Comparison of ENCODE assay signal across 8 mouse cellular contexts in genomic region chr11:88613771-88614526, GRCm38 (mm10).
A peak's percentile ranks its signal among the peaks of the same experiment; 100 is the strongest.
DNase-seq lines count a peak whose midpoint lies in the region; ATAC-seq and TF ChIP-seq lines count a peak whose summit lies in the region.

No protein-coding gene starts in this region.

- H3K4me2 ChIP-seq in forebrain, postnatal 0 days (ENCODE audit: low read depth) = no peak overlapping the region
- H3K4me2 ChIP-seq in hindbrain, embryonic 15.5 days = no peak overlapping the region
- H3K4me2 ChIP-seq in lung, embryonic 16.5 days (ENCODE audit: low read depth, low read length) = peak overlapping the region; percentile 16; the same call in 1 of the 2 replicates

- no peaks in the 10 kb centered on the region for H3K27me3 ChIP-seq in forebrain, embryonic 10.5 days (ENCODE audit: poor library complexity, severe bottlenecking)
- H3K27me3 ChIP-seq in forebrain, postnatal 0 days (ENCODE audit: insufficient read depth, low read length) = no peaks in the 10 kb centered on the region
- no peaks in the 10 kb centered on the region for H3K27me3 ChIP-seq in hindbrain, embryonic 15.5 days
- H3K27me3 ChIP-seq in lung, embryonic 16.5 days (ENCODE audit: control insufficient read depth, insufficient read depth, low read depth, low read length) = no peaks in the 10 kb centered on the region

- no peak overlapping the region for H3K4me3 ChIP-seq in forebrain, embryonic 10.5 days
- H3K4me3 ChIP-seq in forebrain, postnatal 0 days (ENCODE audit: low read depth, low read length) = no peak overlapping the region
- no peak overlapping the region for H3K4me3 ChIP-seq in hindbrain, embryonic 15.5 days
- no peak overlapping the region for H3K4me3 ChIP-seq in lung, embryonic 16.5 days (ENCODE audit: low read length)

- no peak for TF ChIP-seq CTCF in forebrain, postnatal 0 days (IDR thresholded peaks at IDR 0.05; ENCODE audit: low read depth)

- DNase-seq in forebrain, embryonic 10.5 days (ENCODE audit: extremely low spot score, low spot score) = no peak
- DNase-seq in forebrain, postnatal 0 days = no peak
- DNase-seq in spleen, adult 18-20 months = peak; percentile 72 to 75
- no peak for DNase-seq in left cerebral cortex, postnatal 10 days (ENCODE audit: extremely low spot score in 1 of 2, low spot score in 2 of 2)
- DNase-seq in embryo, embryonic 10 days (ENCODE audit: low spot score) = no peak

- H3K27ac ChIP-seq in forebrain, embryonic 10.5 days = peak overlapping the region; percentile 68
- H3K27ac ChIP-seq in forebrain, postnatal 0 days (ENCODE audit: low read depth, low read length) = no peak overlapping the region
- H3K27ac ChIP-seq in hindbrain, embryonic 15.5 days (replicated peaks) = 0 out of 2 replicates have a peak overlapping the region, but pooled peaks have one; percentile 4
- peak overlapping the region; percentile 85 for H3K27ac ChIP-seq in lung, embryonic 16.5 days (ENCODE audit: low read length)

- 87% methylated on average over 11 of the region's 11 CpGs for WGBS in forebrain, embryonic 10.5 days
- 53% methylated on average over 11 of the region's 11 CpGs for WGBS in forebrain, postnatal 0 days
- WGBS in hindbrain, embryonic 15.5 days = 80% methylated on average over 11 of the region's 11 CpGs
- 23% methylated on average over 11 of the region's 11 CpGs for WGBS in lung, embryonic 16.5 days

- no peak overlapping the region for H3K9ac ChIP-seq in forebrain, postnatal 0 days
- no peak overlapping the region for H3K9ac ChIP-seq in hindbrain, embryonic 15.5 days
- H3K9ac ChIP-seq in lung, embryonic 16.5 days (ENCODE audit: low read length) = peak overlapping the region; percentile 44; the same call in 1 of the 2 replicates

- no peak for ATAC-seq in forebrain, postnatal 0 days
- peak; percentile 77 for ATAC-seq in common myeloid progenitor, adult 5-6 weeks (replicated peaks; ENCODE audit: low read depth, poor library complexity, severe bottlenecking)
- no peak for ATAC-seq in hindbrain, embryonic 15.5 days (ENCODE audit: low FRiP score, low read depth)
- ATAC-seq in lung, embryonic 16.5 days (ENCODE audit: low read depth) = peak; percentile 6; the same call in 1 of the 2 replicates

- intact Hi-C loops in left cerebral cortex, postnatal 10 days (cut with DNase I) = no loop called here

- peaks cover 47% of the 10 kb centered on the region for H3K4me1 ChIP-seq in forebrain, embryonic 10.5 days
- H3K4me1 ChIP-seq in forebrain, postnatal 0 days (ENCODE audit: insufficient read depth) = peaks cover 9% of the 10 kb centered on the region
- H3K4me1 ChIP-seq in hindbrain, embryonic 15.5 days (replicated peaks) = peaks cover 43% of the 10 kb centered on the region
- H3K4me1 ChIP-seq in lung, embryonic 16.5 days (replicated peaks; ENCODE audit: control insufficient read depth, insufficient read depth, low read length) = peaks cover 54% of the 10 kb centered on the region

- no peaks in the 10 kb centered on the region for H3K9me3 ChIP-seq in forebrain, embryonic 10.5 days
- H3K9me3 ChIP-seq in forebrain, postnatal 0 days (ENCODE audit: low read length) = no peaks in the 10 kb centered on the region
- H3K9me3 ChIP-seq in hindbrain, embryonic 15.5 days = no peaks in the 10 kb centered on the region
- no peaks in the 10 kb centered on the region for H3K9me3 ChIP-seq in lung, embryonic 16.5 days (ENCODE audit: control insufficient read depth, low read length)

- H3K36me3 ChIP-seq in forebrain, embryonic 10.5 days (replicated peaks) = peaks cover 80% of the 10 kb centered on the region
- H3K36me3 ChIP-seq in forebrain, postnatal 0 days (ENCODE audit: insufficient read depth) = no peaks in the 10 kb centered on the region
- no peaks in the 10 kb centered on the region for H3K36me3 ChIP-seq in hindbrain, embryonic 15.5 days
- H3K36me3 ChIP-seq in lung, embryonic 16.5 days (ENCODE audit: control insufficient read depth, insufficient read depth, low read length) = peaks cover 2% of the 10 kb centered on the region; the same call in 1 of the 2 replicates

Comparison
In these comparisons a context has a peak if more than half of its experiments do, and no peak if none do; other contexts are left out.
1. DNase-seq: peak in spleen, adult 18-20 months (2 of 2); none in forebrain, embryonic 10.5 days (single experiment), forebrain, postnatal 0 days (single experiment), left cerebral cortex, postnatal 10 days (0 of 2) and embryo, embryonic 10 days (single experiment).
2. ATAC-seq: peak in common myeloid progenitor, adult 5-6 weeks (single experiment) and lung, embryonic 16.5 days (single experiment); none in forebrain, postnatal 0 days (single experiment) and hindbrain, embryonic 15.5 days (single experiment).